Mouse (Mus musculus): ENCODE data around the gene Hectd4.
A peak's percentile ranks its signal among the peaks of the same experiment; 100 is the strongest.
"Not testable (repeated sequence)": the region's sequence is repeated elsewhere in the genome, so short reads cannot be mapped to it uniquely, and the experiment has no call there.

Hectd4 gene

DNA sequence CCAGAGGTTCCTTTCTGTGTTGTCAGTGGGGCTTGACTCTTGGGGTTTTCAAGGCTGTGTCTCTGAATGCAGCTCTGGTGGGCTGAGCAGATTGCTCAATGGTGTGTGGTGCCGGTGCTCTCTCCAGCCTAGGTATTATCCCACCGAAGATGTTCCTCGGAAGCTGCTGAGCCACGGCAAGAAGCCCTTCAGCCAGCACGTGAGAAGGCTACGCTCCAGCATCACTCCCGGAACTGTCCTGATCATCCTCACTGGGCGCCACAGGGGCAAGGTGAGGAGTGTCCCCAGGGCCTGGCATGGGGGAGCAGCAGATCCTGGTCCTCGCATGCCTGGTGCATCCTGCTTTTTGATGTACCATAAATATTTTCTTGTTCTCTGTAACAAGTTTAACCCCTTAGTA, 13.5 kb upstream of the Hectd4 start:
- DNase-seq (ENCODE audit: low spot score in 2 of 2) = no peak

- no peak for DNase-seq (ENCODE audit: low spot score in 2 of 2)
Measured at GRCm38 (mm10) chr5:121206984-121207383, 13.0 kb upstream of the Hectd4 start.

GRCm38 (mm10) chr5:121209755-121210600, 10.0 kb upstream of the Hectd4 start:
- DNase-seq (ENCODE audit: low spot score in 2 of 2) = no peak

GRCm38 (mm10) chr5:121210601-121210924, 9.5 kb upstream of the Hectd4 start:
- no peak for DNase-seq (ENCODE audit: low spot score in 2 of 2)

- DNase-seq (ENCODE audit: low spot score in 2 of 2) = no peak
Measured at GRCm38 (mm10) chr5:121212108-121212507, 7.9 kb upstream of the Hectd4 start.

- no peak for DNase-seq (ENCODE audit: low spot score in 2 of 2)
Measured at GRCm38 (mm10) chr5:121214707-121215106, 5.3 kb upstream of the Hectd4 start.

- peak; percentile 81 to 88 for DNase-seq (ENCODE audit: low spot score in 2 of 2)
Measured at GRCm38 (mm10) chr5:121215380-121216125, 4.5 kb upstream of the Hectd4 start.

DNA sequence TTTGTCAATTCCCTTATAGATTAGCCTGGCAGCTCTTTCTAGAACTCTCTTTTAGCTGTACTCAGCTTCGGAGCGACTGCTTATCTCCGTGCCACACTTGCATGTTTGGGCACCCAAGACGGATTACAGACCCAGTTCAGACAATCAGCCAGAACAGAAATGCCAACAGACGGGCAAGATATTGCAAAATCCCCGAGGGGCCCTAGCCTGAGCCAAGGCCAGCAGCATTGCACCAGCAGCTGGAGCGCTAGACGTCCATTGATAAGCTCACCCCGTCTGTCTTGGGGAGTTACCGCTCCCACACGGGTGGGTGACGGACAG, 3.9 kb upstream of the Hectd4 start:
- no peak for DNase-seq (ENCODE audit: low spot score in 2 of 2)

- DNase-seq (ENCODE audit: low spot score in 2 of 2) = not testable (repeated sequence)
Measured at GRCm38 (mm10) chr5:121216584-121217312, 3.3 kb upstream of the Hectd4 start.

DNA sequence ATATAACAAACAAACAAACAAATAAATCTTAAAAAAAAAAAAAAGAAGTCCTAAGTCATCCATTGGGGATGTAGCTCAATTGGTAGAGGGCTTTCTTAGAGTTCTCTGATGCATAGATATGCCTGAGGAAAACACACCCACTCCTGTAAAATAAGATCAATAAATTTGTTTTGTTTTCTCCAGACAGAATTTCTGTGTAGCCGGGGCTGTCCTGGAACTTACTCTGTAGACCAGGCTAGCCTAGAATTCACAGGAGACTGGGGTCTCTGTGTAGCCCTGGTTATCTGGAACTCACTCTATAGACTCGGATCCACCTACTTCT, 2.7 kb upstream of the Hectd4 start:
- no peak for DNase-seq (ENCODE audit: low spot score in 2 of 2)

DNA sequence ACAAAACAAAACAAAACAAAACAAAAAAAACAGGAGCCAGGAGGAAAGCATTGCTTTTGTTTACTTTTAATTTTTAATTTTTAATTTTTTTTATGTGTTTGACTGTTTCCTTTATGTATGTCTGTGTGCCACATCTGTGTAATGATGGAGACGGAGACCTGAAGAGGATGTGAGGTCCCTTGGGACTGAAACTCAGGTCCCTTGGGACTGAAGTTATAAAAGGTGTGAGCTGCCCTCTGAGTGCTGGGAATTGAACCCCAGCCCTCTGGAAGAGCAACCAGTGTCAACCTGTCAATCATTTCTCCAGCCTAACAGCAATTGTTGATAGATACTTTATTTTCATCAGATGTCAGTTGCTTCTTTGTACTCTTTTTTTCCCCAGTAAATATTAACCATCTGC, 829 bp upstream of the Hectd4 start:
- no peak for DNase-seq (ENCODE audit: low spot score in 2 of 2)

GRCm38 (mm10) chr5:121220732-121221301, 798 bp downstream of the Hectd4 start:
- peak; percentile 37 to 39 for DNase-seq (ENCODE audit: low spot score in 2 of 2)

- no peak for DNase-seq (ENCODE audit: low spot score in 2 of 2)
Measured at GRCm38 (mm10) chr5:121221328-121221850, 1.4 kb downstream of the Hectd4 start.

- DNase-seq (ENCODE audit: low spot score in 2 of 2) = not testable (repeated sequence)
Measured at GRCm38 (mm10) chr5:121224020-121224419, 4.0 kb downstream of the Hectd4 start.

DNA sequence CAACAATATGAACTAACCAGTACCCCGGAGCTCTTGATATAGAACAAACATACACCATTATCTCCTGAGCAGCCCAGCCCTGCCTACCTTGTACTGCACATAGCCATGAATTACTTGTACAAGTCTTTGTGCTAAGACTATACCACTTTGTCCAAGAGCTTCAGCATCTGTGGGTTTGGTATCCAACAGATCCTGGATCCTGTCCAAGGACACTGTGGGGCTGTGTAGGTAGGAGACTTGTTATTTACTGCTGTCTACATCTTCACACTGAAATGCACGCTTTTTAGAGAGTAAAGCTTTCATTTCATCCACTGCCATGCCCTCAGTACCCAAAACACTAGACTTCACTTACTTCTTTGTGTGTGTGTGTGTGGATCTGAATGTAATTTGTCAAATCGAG, 4.8 kb downstream of the Hectd4 start:
- DNase-seq (ENCODE audit: low spot score in 2 of 2) = no peak

- DNase-seq (ENCODE audit: low spot score in 2 of 2) = no peak
Measured at GRCm38 (mm10) chr5:121225854-121226253, 5.8 kb downstream of the Hectd4 start.

- no peak for DNase-seq (ENCODE audit: low spot score in 2 of 2)
Measured at GRCm38 (mm10) chr5:121226406-121226805, 6.4 kb downstream of the Hectd4 start.

DNA sequence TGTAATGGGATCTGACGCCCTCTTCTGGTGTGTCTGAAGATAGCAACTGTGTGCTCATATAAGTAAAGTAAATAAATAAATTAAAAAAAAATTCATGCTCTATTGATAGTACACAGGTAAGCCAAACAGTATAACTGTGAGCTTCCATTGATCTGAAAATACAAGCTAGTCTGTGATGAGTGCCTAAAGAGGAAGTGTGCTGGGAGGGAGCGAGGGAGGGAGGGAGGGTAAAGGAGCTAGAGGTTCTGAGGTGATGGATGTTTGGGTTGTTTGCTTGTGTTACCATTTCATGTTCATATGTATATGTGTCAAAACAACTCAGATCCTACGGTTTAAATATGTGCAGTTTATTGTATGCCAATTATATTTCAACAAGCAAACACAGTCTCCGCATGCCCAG, 6.8 kb downstream of the Hectd4 start:
- DNase-seq (ENCODE audit: low spot score in 2 of 2) = no peak

GRCm38 (mm10) chr5:121227330-121227729, 7.3 kb downstream of the Hectd4 start:
- DNase-seq (ENCODE audit: low spot score in 2 of 2) = not testable (repeated sequence)

- DNase-seq (ENCODE audit: low spot score in 2 of 2) = no peak
Measured at GRCm38 (mm10) chr5:121229182-121229581, 9.2 kb downstream of the Hectd4 start.

- DNase-seq (ENCODE audit: low spot score in 2 of 2) = no peak
Measured at GRCm38 (mm10) chr5:121230811-121231210, 10.8 kb downstream of the Hectd4 start.

DNA sequence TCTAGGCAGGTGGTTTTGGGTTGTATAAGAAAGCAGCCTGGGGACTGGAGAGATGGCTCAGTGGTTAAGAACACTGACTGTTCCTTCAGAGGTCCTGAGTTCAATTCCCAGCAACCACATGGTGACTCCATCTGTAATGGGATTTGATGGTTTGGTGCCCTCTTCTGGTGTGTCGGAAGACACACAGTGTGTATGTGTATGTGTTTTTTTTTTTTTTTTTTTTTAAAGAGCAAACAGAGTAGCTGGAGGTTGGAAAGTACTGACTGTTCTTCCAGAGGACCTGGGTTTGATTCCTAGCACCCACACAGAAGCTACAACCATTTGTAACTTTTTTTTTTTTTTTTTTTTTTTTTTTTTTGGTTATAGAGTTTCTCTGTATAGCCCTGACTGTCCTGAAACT, 12.8 kb downstream of the Hectd4 start:
- no peak for DNase-seq (ENCODE audit: low spot score in 2 of 2)

Measured in right cerebral cortex, adult 2 months (tissue).